Mouse (Mus musculus) stomach, postnatal 0 days (tissue): ENCODE data around the gene Il25. TPM values are rescaled to one million over a fixed set of nuclear protein-coding genes. Genes with fewer than 3 reads are reported as not detected.
A peak's percentile ranks its signal among the peaks of the same experiment; 100 is the strongest.

Experiments
- ATAC-seq: fragments of 200-750 bp; cut with Nextera tagmentation; 2 replicates; pipeline ENCODE4 v1.8.0; 2017; ENCODE audit not compliant: low FRiP score, low TSS enrichment
- DNase-seq: peaks from one replicate; pipeline ENCODE4 v3.0.0-alpha.2; 2016; ENCODE audit warnings: low spot score
- H3K27ac ChIP-seq: fragments of 300-500 bp; sonication (generic); replicated peaks from 2 replicates; pipeline ENCODE4 v1.5.1; 2014; ENCODE audit warnings: mild to moderate bottlenecking, control low read depth
- H3K27me3 ChIP-seq: fragments of 300-500 bp; sonication (generic); 2 replicates; pipeline ENCODE4 v1.6.1; 2014; ENCODE audit warnings: low read length; ENCODE audit not compliant: control insufficient read depth, insufficient read depth
- H3K36me3 ChIP-seq: fragments of 300-500 bp; sonication (generic); 2 replicates; pipeline ENCODE4 v1.6.1; 2014; ENCODE audit warnings: low read length, mixed read lengths; ENCODE audit not compliant: control insufficient read depth, insufficient read depth
- H3K4me1 ChIP-seq: fragments of 300-500 bp; sonication (generic); replicated peaks from 2 replicates; pipeline ENCODE4 v1.6.1; 2014; ENCODE audit warnings: antibody characterized with exemption; ENCODE audit not compliant: control insufficient read depth, insufficient read depth
- H3K4me2 ChIP-seq: fragments of 300-500 bp; sonication (generic); replicated peaks from 2 replicates; pipeline ENCODE4 v1.6.1; 2014; ENCODE audit warnings: low read depth, mild to moderate bottlenecking, control low read depth, moderate library complexity
- H3K4me3 ChIP-seq: fragments of 300-500 bp; sonication (generic); 2 replicates; pipeline ENCODE4 v1.5.1; 2014; ENCODE audit warnings: low read depth, low read length, control low read depth
- H3K9ac ChIP-seq: fragments of 300-500 bp; sonication (generic); 2 replicates; pipeline ENCODE4 v1.6.1; 2014; ENCODE audit warnings: mild to moderate bottlenecking, low read length, control low read depth, mixed read lengths
- H3K9me3 ChIP-seq: fragments of 300-500 bp; sonication (generic); 2 replicates; pipeline ENCODE4 v1.6.1; 2016; ENCODE audit warnings: low read length; ENCODE audit not compliant: control insufficient read depth
- CTCF ChIP-seq: IDR thresholded peaks from 2 replicates; pipeline ENCODE4 v1.5.1; 2016; ENCODE audit warnings: antibody characterized with exemption, low read depth, mild to moderate bottlenecking, moderate library complexity
- EP300 ChIP-seq: optimal IDR thresholded peaks from 2 replicates; pipeline ENCODE3; 2016; ENCODE audit warnings: antibody characterized with exemption
- WGBS: fragments of 180-500 bp; shearing (Covaris S2); extraction: QIAGEN DNeasy Blood & Tissue Kit; methylation state at CpG from one replicate; pipeline ENCODE4 v1.1.7; 2014; 5-methylcytosine and 5-hydroxymethylcytosine counted together
- polyA plus RNA-seq: library from polyadenylated mRNA; unstranded; fragments of >200 nt; fragmentation: Nextera tagmentation; extraction: Ambion mirVana; gene quantifications from 2 replicates; pipeline ENCODE4 v1.2.1, GENCODE M21; 2015

Gene Il25
- polyA plus RNA-seq, 1 experiment from 2014 or later = 0.15 TPM

GRCm38 (mm10) chr14:54925349-54926342, 6.8 kb upstream of the Il25 start, which contains the start of gene Efs:
Gene Efs (minus strand): TSS chr14:54926126.
- H3K4me3 ChIP-seq = peak within 1 kb of the TSS; percentile 56
- WGBS = 2% methylated on average over 57 of the region's 57 CpGs
- no peaks in the 10 kb centered on the region for H3K9me3 ChIP-seq
- peak within 1 kb of the TSS; percentile 98 for H3K27ac ChIP-seq
- ATAC-seq (peak; percentile 72), DNase-seq (peak; percentile 71)
- H3K4me1 ChIP-seq = peaks cover 4% of the 10 kb centered on the region
- TF ChIP-seq CTCF (no peak), EP300 (no peak)
- H3K4me2 ChIP-seq = peak within 1 kb of the TSS; percentile 88
- peak within 1 kb of the TSS; percentile 88 for H3K9ac ChIP-seq
- H3K27me3 ChIP-seq = no peaks in the 10 kb centered on the region
- H3K36me3 ChIP-seq = no peaks in the 10 kb centered on the region

- Histone ChIP-seq H3K36me3 (no peaks in the 10 kb centered on the region), H3K9me3 (no peaks in the 10 kb centered on the region), H3K4me1 (peaks cover 4% of the 10 kb centered on the region), H3K9ac (peak overlapping the region; percentile 88), H3K27me3 (no peaks in the 10 kb centered on the region), H3K27ac (peak overlapping the region; percentile 98), H3K4me3 (peak overlapping the region; percentile 56), H3K4me2 (peak overlapping the region; percentile 88)
- DNase-seq (peak; percentile 71), ATAC-seq (peak; percentile 65)
- 2% methylated on average over 49 of the region's 58 CpGs for WGBS
- no peak for TF ChIP-seq CTCF
- TF ChIP-seq EP300 = no peak
Observed at GRCm38 (mm10) chr14:54926401-54927158, 5.9 kb upstream of the Il25 start.

GRCm38 (mm10) chr14:54927296-54927695, 5.2 kb upstream of the Il25 start:
- peak overlapping the region; percentile 56; the same call in 1 of the 2 replicates for H3K4me3 ChIP-seq
- H3K27ac ChIP-seq = peak overlapping the region; percentile 98
- WGBS = 18% methylated on average over 7 of the region's 7 CpGs
- H3K4me2 ChIP-seq = peak overlapping the region; percentile 88
- no peaks in the 10 kb centered on the region for H3K27me3 ChIP-seq
- H3K36me3 ChIP-seq = no peaks in the 10 kb centered on the region
- H3K4me1 ChIP-seq = peaks cover 4% of the 10 kb centered on the region
- H3K9ac ChIP-seq = peak overlapping the region; percentile 88
- no peak for ATAC-seq
- no peaks in the 10 kb centered on the region for H3K9me3 ChIP-seq
- TF ChIP-seq EP300 = no peak
- TF ChIP-seq CTCF = no peak
- no peak for DNase-seq

GRCm38 (mm10) chr14:54929801-54930200, 2.7 kb upstream of the Il25 start:
- Histone ChIP-seq H3K9ac (no peak overlapping the region), H3K9me3 (no peaks in the 10 kb centered on the region), H3K27me3 (no peaks in the 10 kb centered on the region), H3K27ac (peak overlapping the region; percentile 53), H3K4me2 (no peak overlapping the region), H3K4me1 (peaks cover 4% of the 10 kb centered on the region), H3K36me3 (no peaks in the 10 kb centered on the region), H3K4me3 (no peak overlapping the region)
- DNase-seq (no peak), ATAC-seq (no peak)
- WGBS = 48% methylated on average over 5 of the region's 5 CpGs
- no peak for TF ChIP-seq EP300
- TF ChIP-seq CTCF = no peak

- H3K4me3 ChIP-seq = no peak overlapping the region
- WGBS = 24% methylated on average over 2 of the region's 2 CpGs
- peaks cover 4% of the 10 kb centered on the region for H3K4me1 ChIP-seq
- H3K27me3 ChIP-seq = no peaks in the 10 kb centered on the region
- no peak for DNase-seq
- no peaks in the 10 kb centered on the region for H3K36me3 ChIP-seq
- H3K4me2 ChIP-seq = no peak overlapping the region
- no peaks in the 10 kb centered on the region for H3K9me3 ChIP-seq
- no peak for ATAC-seq
- H3K27ac ChIP-seq = peak overlapping the region; percentile 53; the same call in 1 of the 2 replicates
- no peak overlapping the region for H3K9ac ChIP-seq
- TF ChIP-seq EP300 (no peak), CTCF (no peak)
Observed at GRCm38 (mm10) chr14:54930431-54930830, 2.1 kb upstream of the Il25 start.
